Mouse (Mus musculus) ES-Bruce4 (cell line): Measurements from ENCODE around the gene Gucy1b2. TPM values are rescaled to one million over a fixed set of nuclear protein-coding genes. Genes with fewer than 3 reads are reported as not detected.

Experiments used
- H3K27ac ChIP-seq: 2 replicates; pipeline ENCODE4 v1.5.1; 2012; ENCODE audit warnings: low read length, inconsistent platforms; ENCODE audit not compliant: insufficient read depth
- H3K27me3 ChIP-seq: 2 replicates; pipeline ENCODE4 v1.6.1; 2012; ENCODE audit warnings: mild to moderate bottlenecking, low read length, inconsistent platforms; ENCODE audit not compliant: control insufficient read depth, poor library complexity, insufficient read depth, severe bottlenecking
- H3K36me3 ChIP-seq: 2 replicates; pipeline ENCODE4 v1.6.1; 2012; ENCODE audit warnings: inconsistent platforms, mild to moderate bottlenecking, low read length, moderate library complexity; ENCODE audit not compliant: control insufficient read depth, poor library complexity, insufficient read depth, severe bottlenecking
- H3K4me1 ChIP-seq: one replicate; pipeline ENCODE4 v1.8.1; 2011; ENCODE audit warnings: low read length; ENCODE audit not compliant: control insufficient read depth, insufficient read depth
- H3K4me3 ChIP-seq: 2 replicates; pipeline ENCODE4 v1.5.1; 2011; ENCODE audit warnings: low read depth, mild to moderate bottlenecking, low read length
- H3K9ac ChIP-seq: 2 replicates; pipeline ENCODE4 v1.6.1; 2012; ENCODE audit warnings: low read depth, mild to moderate bottlenecking, inconsistent platforms; ENCODE audit not compliant: poor library complexity, severe bottlenecking
- H3K9me3 ChIP-seq: replicated peaks from 2 replicates; pipeline ENCODE4 v1.6.1; 2012; ENCODE audit warnings: mild to moderate bottlenecking, low read length, inconsistent platforms; ENCODE audit not compliant: control insufficient read depth, poor library complexity, insufficient read depth, severe bottlenecking
- CTCF ChIP-seq: IDR thresholded peaks from one replicate; pipeline ENCODE4 v1.8.1; 2011; ENCODE audit warnings: low read depth, low read length
- EP300 ChIP-seq: IDR thresholded peaks from 2 replicates; pipeline ENCODE4 v1.6.1; 2011; ENCODE audit warnings: low read depth, low read length; ENCODE audit not compliant: insufficient read depth
- POLR2A ChIP-seq: IDR thresholded peaks from one replicate; pipeline ENCODE4 v1.8.1; 2011; ENCODE audit warnings: low read length; ENCODE audit not compliant: insufficient read depth
- polyA plus RNA-seq: library from polyadenylated mRNA; stranded (reverse); fragments of >200 nt; gene quantifications from 2 replicates; pipeline ENCODE4 v1.2.4, GENCODE M21; 2011; ENCODE audit warnings: low read depth; ENCODE audit not compliant: missing spikeins, insufficient read depth, insufficient read length

Gucy1b2 gene
- polyA plus RNA-seq, 1 experiment: not detected

DNA sequence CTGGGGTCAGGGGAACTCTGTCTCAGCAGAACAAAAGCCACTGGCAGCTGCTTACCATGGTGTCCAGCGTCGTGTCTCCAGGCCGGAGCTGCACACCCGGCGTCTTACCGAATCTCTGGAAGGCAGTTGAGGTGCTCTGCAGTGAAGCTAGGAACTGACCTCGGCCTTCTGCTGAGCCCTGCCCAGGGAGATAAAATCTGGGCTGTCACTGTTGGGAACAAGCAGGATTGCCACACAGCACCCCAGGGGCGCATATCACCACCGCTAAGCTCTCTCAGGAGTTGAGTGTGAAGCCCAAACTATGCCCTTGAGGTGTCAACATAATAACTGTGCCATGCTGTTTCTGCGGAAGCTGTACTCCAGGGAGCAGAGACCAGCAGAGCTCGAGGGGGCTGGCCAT lies 2.8 kb downstream of the Gucy1b2 start:
- TF ChIP-seq CTCF (no peak), POLR2A (no peak), EP300 (no peak)
- Histone ChIP-seq H3K9ac (no peak overlapping the region), H3K9me3 (no peaks in the 10 kb centered on the region), H3K27ac (no peak overlapping the region), H3K4me3 (no peak overlapping the region), H3K4me1 (no peaks in the 10 kb centered on the region), H3K36me3 (no peaks in the 10 kb centered on the region), H3K27me3 (no peaks in the 10 kb centered on the region)

GRCm38 (mm10) chr14:62450706-62451105 lies 5.4 kb downstream of the Gucy1b2 start:
- Histone ChIP-seq H3K4me1 (no peaks in the 10 kb centered on the region), H3K36me3 (no peaks in the 10 kb centered on the region), H3K27ac (no peak overlapping the region), H3K9ac (no peak overlapping the region), H3K4me3 (no peak overlapping the region), H3K27me3 (no peaks in the 10 kb centered on the region), H3K9me3 (no peaks in the 10 kb centered on the region)
- TF ChIP-seq EP300: no peak
- TF ChIP-seq CTCF: no peak
- no peak for TF ChIP-seq POLR2A

- TF ChIP-seq EP300: no peak
- TF ChIP-seq CTCF: no peak
- TF ChIP-seq POLR2A: no peak
- H3K9me3 ChIP-seq: no peaks in the 10 kb centered on the region
These were observed 8.9 kb downstream of the Gucy1b2 start for GRCm38 (mm10) chr14:62447214-62447548.

DNA sequence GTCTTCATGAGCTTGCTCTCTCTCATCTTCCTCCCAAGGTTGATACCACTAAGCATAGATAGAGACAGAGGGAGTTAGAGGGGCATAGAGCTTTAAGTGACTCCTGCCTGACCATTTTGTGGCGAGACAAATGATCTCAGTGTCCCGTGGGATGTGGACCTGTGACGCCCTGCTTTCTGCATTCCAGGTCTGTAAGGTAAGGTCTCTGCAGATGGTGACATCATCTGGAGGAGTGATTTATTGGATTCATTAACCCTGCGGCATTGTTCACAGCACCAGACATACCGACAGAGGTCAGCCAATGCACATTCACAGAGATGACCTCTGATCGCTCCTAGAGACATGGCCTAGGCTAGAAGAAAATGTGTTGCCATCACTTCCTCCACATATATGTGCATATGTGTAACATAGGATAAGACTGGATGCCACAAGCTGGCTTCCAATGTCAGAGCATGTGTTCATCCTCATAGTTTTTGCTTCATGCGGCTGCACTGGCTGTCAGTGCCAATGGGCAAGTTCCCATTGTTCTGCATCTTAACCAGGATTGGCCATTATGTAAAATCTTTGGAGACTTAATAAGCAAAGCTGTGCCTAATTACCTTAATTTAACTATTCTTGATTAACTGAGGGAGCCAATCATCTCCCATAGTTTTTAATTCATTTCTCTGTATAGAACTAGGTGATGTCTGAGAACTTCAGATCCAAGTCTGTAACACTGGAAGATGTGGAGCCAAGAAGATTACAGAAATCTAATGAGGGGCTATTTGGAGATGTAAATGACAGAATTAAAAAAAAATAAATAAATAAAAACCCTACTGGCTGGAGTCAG lies 9.5 kb downstream of the Gucy1b2 start:
- H3K4me1 ChIP-seq: no peaks in the 10 kb centered on the region
- no peak for TF ChIP-seq POLR2A
- no peak for TF ChIP-seq CTCF
- TF ChIP-seq EP300: no peak
- H3K36me3 ChIP-seq: no peaks in the 10 kb centered on the region
- H3K27ac ChIP-seq: no peak overlapping the region
- H3K27me3 ChIP-seq: no peaks in the 10 kb centered on the region
- no peaks in the 10 kb centered on the region for H3K9me3 ChIP-seq
- H3K9ac ChIP-seq: no peak overlapping the region
- H3K4me3 ChIP-seq: no peak overlapping the region

More at GRCm38 (mm10) chr14:62447214-62447548, 8.9 kb downstream of the Gucy1b2 start:
- Histone ChIP-seq H3K4me1 (no peaks in the 10 kb centered on the region), H3K9ac (no peak overlapping the region), H3K4me3 (no peak overlapping the region), H3K27me3 (no peaks in the 10 kb centered on the region), H3K36me3 (no peaks in the 10 kb centered on the region), H3K27ac (no peak overlapping the region)

DNA sequence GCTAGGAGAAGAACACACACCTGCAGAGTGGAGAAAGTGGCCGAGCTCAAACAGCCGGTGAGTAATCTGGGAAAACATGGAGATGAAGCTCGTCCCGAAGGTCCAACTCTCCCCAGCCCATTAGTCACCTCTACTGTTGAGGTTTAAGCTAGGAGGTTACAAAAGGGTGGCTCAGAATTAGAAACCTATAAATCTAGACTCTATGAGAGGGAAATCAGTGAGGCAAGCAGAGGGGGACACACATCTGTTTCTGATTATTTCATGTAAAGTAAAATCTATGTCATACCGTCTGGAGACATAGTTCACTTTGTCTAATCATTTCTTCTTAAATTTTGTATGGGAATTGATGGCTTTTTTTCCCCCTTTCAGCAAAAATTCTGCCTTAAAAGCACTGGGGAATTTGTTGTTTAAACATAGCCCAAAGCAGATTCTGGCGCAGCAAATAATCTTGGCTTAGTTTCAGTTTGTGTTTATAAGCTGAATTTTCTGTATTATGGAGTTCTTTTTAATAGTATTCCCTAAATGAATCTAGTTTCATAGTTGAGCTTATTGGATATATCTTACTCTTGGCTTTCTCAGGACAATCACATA lies 12.2 kb downstream of the Gucy1b2 start:
- H3K27ac ChIP-seq: no peak overlapping the region
- no peaks in the 10 kb centered on the region for H3K4me1 ChIP-seq
- H3K4me3 ChIP-seq: no peak overlapping the region
- H3K9me3 ChIP-seq: no peaks in the 10 kb centered on the region
- no peaks in the 10 kb centered on the region; the same call in 1 of the 2 replicates for H3K27me3 ChIP-seq
- no peak overlapping the region for H3K9ac ChIP-seq
- TF ChIP-seq EP300 (no peak), POLR2A (no peak), CTCF (no peak)
- no peaks in the 10 kb centered on the region for H3K36me3 ChIP-seq

DNA sequence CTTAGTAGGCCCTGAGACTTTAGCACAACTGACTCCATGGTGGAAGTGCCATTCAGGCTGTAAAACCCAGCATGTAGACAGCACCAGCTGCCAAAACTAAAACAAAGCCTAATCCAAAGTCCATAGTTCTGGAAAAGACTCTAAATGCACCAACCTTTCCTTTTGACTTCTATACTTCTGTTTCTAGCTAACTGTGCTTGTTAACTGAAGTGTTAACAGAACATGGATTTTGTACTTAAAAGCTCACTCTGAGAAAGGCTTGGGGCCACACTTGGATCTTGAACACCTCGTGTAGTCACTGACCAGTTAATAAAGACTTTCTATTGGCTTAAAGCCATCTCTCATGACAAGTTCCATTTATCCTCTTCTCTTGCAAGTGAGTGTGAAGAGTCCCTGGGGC lies 13.1 kb downstream of the Gucy1b2 start:
- Histone ChIP-seq H3K27ac (no peak overlapping the region), H3K36me3 (no peaks in the 10 kb centered on the region), H3K4me1 (no peaks in the 10 kb centered on the region), H3K9ac (no peak overlapping the region), H3K27me3 (no peaks in the 10 kb centered on the region; the same call in 1 of the 2 replicates), H3K4me3 (no peak overlapping the region), H3K9me3 (peaks cover 4% of the 10 kb centered on the region)
- TF ChIP-seq CTCF (no peak), EP300 (no peak), POLR2A (no peak)
